Mouse (Mus musculus): ENCODE data around the gene Thumpd1. TPM values are rescaled to one million over a fixed set of nuclear protein-coding genes. Genes with fewer than 3 reads are reported as not detected.
A peak's percentile ranks its signal among the peaks of the same experiment; 100 is the strongest.
"Not testable (repeated sequence)": the region's sequence is repeated elsewhere in the genome, so short reads cannot be mapped to it uniquely, and the experiment has no call there.

The Thumpd1 gene
- polyA plus RNA-seq (2015; fragmentation: Nextera tagmentation; extraction: Ambion mirVana), result 75.2 and 83.8 TPM in 2 replicates

DNA sequence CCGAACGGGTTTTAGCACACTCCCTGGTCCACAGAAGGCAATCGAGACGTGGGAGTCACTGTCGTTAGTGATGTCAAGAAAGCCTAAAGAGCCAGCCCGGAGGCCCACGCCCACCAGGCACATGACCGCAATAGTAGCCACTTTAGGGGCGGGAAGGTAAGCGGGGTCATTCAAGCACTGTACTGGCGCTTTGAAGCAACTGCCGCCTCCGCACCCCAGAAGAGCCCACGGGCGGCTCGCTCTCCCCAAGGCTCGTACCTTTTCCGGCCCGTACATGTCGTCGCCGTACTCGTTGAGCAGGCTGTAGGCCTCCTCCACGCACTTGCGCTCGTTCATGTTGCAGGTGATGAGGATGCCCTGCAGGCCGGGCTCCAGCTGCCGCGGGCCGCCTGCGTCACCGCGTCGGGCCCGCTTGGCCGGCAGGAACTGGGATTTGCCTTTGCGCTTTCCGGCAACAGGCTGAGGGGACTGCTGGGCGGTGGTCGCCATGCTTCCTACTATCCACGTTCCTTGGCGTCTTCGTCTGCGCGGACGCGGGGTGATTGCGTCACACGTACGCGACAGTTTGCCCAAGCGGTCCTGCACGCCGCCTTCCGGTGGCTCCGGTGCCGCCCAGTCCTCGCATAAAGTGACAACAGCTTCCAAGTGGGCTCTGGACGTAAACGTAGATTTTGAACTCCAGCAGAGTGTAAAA, at the start of gene Thumpd1:
Thumpd1 (minus strand) TSS at position 546 of the 694 bp plus-strand sequence.
- peaks cover 6% of the 10 kb centered on the region for H3K4me1 ChIP-seq
- peaks cover 35% of the 10 kb centered on the region for H3K36me3 ChIP-seq (ENCODE audit: poor library complexity, severe bottlenecking)
- H3K9ac ChIP-seq, result peak within 1 kb of the TSS; percentile 88
- H3K4me3 ChIP-seq, result peak within 1 kb of the TSS; percentile 93
- peak within 1 kb of the TSS; percentile 86 for H3K4me2 ChIP-seq
- peak; percentile 97 for ATAC-seq
- H3K27me3 ChIP-seq, result peaks cover 4% of the 10 kb centered on the region; the same call in 1 of the 2 replicates
- H3K9me3 ChIP-seq (replicated peaks), result no peaks in the 10 kb centered on the region
- H3K27ac ChIP-seq, result peak within 1 kb of the TSS; percentile 63
- WGBS, result under 1% methylated on average over 60 of the region's 60 CpGs

DNA sequence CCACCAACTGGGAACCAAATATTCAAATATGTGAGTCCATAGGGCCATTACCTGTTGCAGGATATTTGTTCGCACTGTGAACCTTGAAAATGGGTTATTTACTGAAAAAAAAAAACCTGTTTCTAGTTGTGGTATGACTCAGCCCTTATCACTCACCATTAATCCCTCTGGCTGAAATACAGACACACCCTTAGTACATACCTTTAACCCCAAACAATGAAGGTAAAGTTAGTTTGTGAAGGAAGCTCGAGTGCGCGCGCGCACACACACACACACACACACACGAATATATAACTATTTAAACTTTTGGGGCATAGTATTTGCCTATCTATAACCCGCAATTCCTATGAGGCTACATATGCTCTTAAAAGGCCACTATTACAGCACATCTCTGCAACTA, 49.3 kb upstream of the Thumpd1 start:
- no peak overlapping the region for H3K27ac ChIP-seq
- H3K27me3 ChIP-seq, result no peaks in the 10 kb centered on the region
- H3K4me3 ChIP-seq, result no peak overlapping the region
- no peaks in the 10 kb centered on the region for H3K4me1 ChIP-seq
- H3K4me2 ChIP-seq, result no peak overlapping the region
- H3K9me3 ChIP-seq (replicated peaks), result no peaks in the 10 kb centered on the region
- WGBS, result 93% methylated on average over 8 of the region's 8 CpGs
- H3K9ac ChIP-seq, result no peak overlapping the region
- H3K36me3 ChIP-seq (ENCODE audit: poor library complexity, severe bottlenecking), result no peaks in the 10 kb centered on the region
- no peak for ATAC-seq

DNA sequence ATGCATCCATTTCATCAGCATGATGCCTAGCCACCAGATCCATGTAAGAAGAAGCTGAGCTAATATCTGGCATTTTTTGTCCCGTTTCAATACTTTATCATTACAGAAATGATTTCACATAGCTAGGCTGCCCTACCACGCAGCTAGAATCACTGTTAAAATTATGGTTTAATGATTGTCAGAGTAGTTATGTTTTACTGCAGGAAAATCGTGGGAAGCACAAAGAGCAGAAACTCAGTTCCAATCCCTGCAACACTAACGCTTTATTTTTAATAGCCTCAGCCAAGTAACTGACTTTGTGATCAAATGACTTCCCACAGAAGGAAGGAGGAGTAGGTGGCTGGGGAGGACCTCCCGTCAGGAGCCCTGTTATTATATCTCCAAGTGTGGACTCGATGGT, 46.4 kb upstream of the Thumpd1 start:
- Histone ChIP-seq H3K36me3 (ENCODE audit: poor library complexity, severe bottlenecking) (no peaks in the 10 kb centered on the region), H3K9me3 (replicated peaks) (no peaks in the 10 kb centered on the region), H3K4me1 (no peaks in the 10 kb centered on the region), H3K27me3 (no peaks in the 10 kb centered on the region), H3K9ac (no peak overlapping the region), H3K27ac (no peak overlapping the region), H3K4me3 (no peak overlapping the region), H3K4me2 (no peak overlapping the region)
- WGBS, result 85% methylated on average over 6 of the region's 6 CpGs
- ATAC-seq, result no peak

DNA sequence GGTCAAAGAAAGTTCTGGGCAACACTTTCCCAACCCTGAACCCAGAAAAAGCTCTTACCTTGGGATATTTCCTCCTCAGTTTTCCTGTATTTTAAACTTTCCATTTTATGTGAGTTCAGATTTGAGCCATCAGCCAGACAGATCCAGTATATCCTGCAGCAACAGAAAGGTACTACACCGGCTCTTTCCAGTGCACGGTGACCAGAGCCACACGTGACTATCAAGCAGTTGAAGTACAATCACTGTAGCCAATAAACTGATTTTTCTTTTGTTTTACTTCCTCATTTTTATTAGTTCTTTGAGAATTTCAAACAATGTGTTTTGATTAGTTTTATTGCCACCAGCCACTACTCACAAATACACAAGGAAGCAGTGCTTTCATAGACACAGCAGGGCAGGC, 43.8 kb upstream of the Thumpd1 start:
- H3K4me1 ChIP-seq, result no peaks in the 10 kb centered on the region
- no peak overlapping the region for H3K9ac ChIP-seq
- WGBS, result 95% methylated on average over 3 of the region's 3 CpGs
- H3K27me3 ChIP-seq, result no peaks in the 10 kb centered on the region
- no peak overlapping the region for H3K4me2 ChIP-seq
- ATAC-seq, result no peak
- no peaks in the 10 kb centered on the region for H3K9me3 ChIP-seq (replicated peaks)
- H3K27ac ChIP-seq, result no peak overlapping the region
- no peaks in the 10 kb centered on the region for H3K36me3 ChIP-seq (ENCODE audit: poor library complexity, severe bottlenecking)
- no peak overlapping the region for H3K4me3 ChIP-seq

DNA sequence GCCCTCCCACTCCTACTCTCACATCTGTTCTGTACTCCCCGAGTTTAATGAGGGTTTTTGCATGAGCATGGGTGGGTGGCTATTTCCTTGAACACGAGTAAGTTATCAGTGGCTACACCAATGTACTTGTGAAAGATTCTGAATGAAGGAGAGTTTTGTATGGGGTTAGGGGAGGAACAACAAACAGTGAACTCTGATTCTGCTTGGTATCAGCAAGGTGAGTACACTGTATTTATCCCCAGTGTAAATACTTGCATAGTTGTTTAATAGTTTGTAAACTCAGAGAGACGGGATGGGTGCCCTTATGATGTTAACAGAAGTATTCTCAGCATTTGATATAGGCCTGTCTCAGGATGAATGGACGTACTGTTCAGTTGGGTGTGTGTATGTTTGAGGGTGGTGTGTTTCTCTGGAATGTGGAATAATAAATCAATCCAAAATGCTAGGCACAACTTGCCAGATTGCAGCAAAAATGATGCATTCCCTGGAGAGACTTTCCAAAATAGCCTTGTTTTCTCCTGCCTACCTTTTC, 41.6 kb upstream of the Thumpd1 start:
- H3K27ac ChIP-seq, result no peak overlapping the region
- no peak for ATAC-seq
- no peak overlapping the region for H3K4me3 ChIP-seq
- H3K9me3 ChIP-seq (replicated peaks), result no peaks in the 10 kb centered on the region
- no peaks in the 10 kb centered on the region for H3K36me3 ChIP-seq (ENCODE audit: poor library complexity, severe bottlenecking)
- H3K9ac ChIP-seq, result no peak overlapping the region
- WGBS, result 75% methylated on average over 4 of the region's 4 CpGs
- no peaks in the 10 kb centered on the region for H3K4me1 ChIP-seq
- no peak overlapping the region for H3K4me2 ChIP-seq
- H3K27me3 ChIP-seq, result no peaks in the 10 kb centered on the region

DNA sequence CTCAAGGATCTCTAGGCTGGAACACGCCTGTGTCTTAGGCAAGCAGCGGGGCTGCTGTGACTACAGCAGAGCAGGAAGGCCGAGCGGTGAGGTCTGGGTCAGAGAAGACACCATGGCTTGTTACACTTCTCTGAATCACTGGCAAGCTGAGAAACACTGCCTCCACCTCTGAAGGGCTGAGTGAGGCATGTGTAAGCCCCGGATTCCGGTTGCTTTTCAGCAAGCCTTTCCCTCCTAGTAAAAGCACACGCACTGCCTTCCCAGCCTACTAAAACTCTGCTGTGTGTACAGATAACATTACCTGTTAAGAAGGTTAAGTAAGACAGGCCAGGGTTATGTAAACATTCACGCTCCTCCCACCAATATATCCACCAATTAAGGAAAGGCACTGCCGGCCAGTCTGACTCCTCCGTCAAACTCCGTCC, 39.9 kb upstream of the Thumpd1 start, which contains the start of gene Acsm3:
Acsm3 (plus strand) TSS at position 397 of the 425 bp plus-strand sequence.
- WGBS, result 93% methylated on average over 11 of the region's 11 CpGs

DNA sequence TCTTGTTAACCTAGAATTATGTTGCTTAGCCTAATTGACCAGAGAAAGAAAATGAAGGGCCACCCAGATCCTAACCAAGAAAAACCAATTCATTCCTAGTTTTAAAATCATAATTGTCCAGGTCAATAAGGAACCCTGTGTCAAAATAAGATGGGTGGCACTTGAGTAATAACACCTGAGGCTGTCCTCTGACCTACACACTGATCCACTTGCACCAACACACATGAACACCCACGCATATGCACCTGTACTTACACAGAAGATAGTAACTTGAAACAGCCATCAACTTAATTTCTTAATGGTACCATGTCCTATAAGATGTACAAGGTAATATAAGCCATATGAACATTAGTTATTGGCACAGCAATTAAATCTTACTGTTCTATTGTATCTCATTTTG, 33.1 kb upstream of the Thumpd1 start:
- H3K27me3 ChIP-seq, result no peaks in the 10 kb centered on the region
- no peaks in the 10 kb centered on the region for H3K9me3 ChIP-seq (replicated peaks)
- H3K27ac ChIP-seq, result no peak overlapping the region
- 86% methylated on average over 1 of the region's 1 CpGs for WGBS
- H3K4me1 ChIP-seq, result no peaks in the 10 kb centered on the region
- no peak overlapping the region for H3K4me2 ChIP-seq
- no peak overlapping the region for H3K4me3 ChIP-seq
- no peaks in the 10 kb centered on the region for H3K36me3 ChIP-seq (ENCODE audit: poor library complexity, severe bottlenecking)
- no peak for ATAC-seq
- no peak overlapping the region for H3K9ac ChIP-seq

More for the DNA sequence above, 39.9 kb upstream of the Thumpd1 start, which contains the start of gene Acsm3:
- no peak for ATAC-seq
- Histone ChIP-seq H3K4me2 (no peak within 1 kb of the TSS), H3K9me3 (replicated peaks) (no peaks in the 10 kb centered on the region), H3K36me3 (ENCODE audit: poor library complexity, severe bottlenecking) (no peaks in the 10 kb centered on the region), H3K27ac (no peak within 1 kb of the TSS), H3K4me3 (no peak within 1 kb of the TSS), H3K4me1 (no peaks in the 10 kb centered on the region), H3K27me3 (no peaks in the 10 kb centered on the region), H3K9ac (no peak within 1 kb of the TSS)

DNA sequence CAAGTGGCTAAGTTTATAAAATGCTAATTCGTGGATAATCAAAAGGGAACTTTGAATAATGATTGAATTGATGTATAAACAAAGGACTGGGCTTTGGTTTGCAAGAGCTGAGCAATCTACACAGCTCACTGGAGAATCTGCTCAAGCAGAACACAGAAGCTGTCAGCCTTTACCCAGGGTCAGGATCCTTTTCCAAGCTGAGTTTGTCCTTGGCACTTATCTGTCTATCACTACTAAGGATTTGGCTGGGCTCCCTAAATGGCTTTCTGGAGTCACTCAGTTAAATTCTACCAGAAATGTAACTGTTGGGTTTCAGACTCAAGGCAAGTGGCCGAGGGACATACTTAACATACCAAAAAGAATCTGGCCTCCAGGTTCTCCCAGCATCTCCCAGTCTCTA, 29.3 kb upstream of the Thumpd1 start:
- no peak for ATAC-seq

DNA sequence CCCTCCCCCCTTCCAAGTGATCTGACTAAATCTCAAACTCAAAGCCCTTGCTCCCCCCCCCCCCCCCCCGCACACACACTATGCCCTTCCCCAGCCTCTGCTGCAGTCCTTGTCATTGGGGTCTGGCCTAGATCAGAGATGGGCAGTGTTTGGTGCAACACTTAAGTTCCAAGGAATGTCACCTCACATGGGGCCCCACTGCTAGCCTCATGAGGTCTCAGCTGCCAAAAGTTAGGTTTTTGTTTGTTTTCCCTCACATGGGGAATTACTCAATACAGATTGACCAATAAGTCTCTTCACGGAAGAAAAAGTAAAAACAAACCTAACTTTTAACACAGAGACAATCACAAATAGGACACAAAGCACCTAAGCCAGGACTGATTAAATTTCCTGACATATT, 28.2 kb upstream of the Thumpd1 start:
- ATAC-seq, result no peak
- Histone ChIP-seq H3K4me2 (no peak overlapping the region), H3K9me3 (replicated peaks) (no peaks in the 10 kb centered on the region), H3K36me3 (ENCODE audit: poor library complexity, severe bottlenecking) (no peaks in the 10 kb centered on the region), H3K9ac (no peak overlapping the region), H3K27me3 (no peaks in the 10 kb centered on the region), H3K4me1 (0 out of 2 replicates have a peak, but pooled peaks cover 4% of the 10 kb centered on the region), H3K4me3 (no peak overlapping the region), H3K27ac (no peak overlapping the region)
- WGBS, result 79% methylated on average over 1 of the region's 2 CpGs

More for the DNA sequence above, 29.3 kb upstream of the Thumpd1 start:
- H3K4me1 ChIP-seq, result no peaks in the 10 kb centered on the region
- no peaks in the 10 kb centered on the region for H3K9me3 ChIP-seq (replicated peaks)
- H3K36me3 ChIP-seq (ENCODE audit: poor library complexity, severe bottlenecking), result no peaks in the 10 kb centered on the region
- H3K4me3 ChIP-seq, result no peak overlapping the region
- no peak overlapping the region for H3K27ac ChIP-seq
- 62% methylated on average over 2 of the region's 2 CpGs for WGBS
- H3K27me3 ChIP-seq, result no peaks in the 10 kb centered on the region
- H3K9ac ChIP-seq, result no peak overlapping the region
- no peak overlapping the region for H3K4me2 ChIP-seq

DNA sequence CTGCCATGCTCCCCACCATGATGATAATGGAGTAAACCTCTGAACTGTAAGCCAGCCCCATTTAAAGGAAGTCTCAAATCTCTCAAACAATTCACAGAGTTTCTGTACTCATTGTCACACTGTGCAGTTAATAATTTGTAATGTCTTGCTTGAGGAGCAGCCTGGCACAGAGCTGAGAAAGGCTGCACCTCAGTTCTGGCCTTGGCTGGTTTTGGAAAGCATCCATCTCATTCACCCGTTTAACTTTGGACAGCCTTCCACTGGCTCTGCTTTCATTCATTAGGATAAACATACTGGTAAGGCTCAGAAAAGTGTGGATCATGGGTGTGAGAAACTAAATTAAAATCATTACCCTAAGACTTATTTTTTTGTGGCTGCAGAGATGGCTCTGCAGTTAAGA, 25.3 kb upstream of the Thumpd1 start:
- ATAC-seq, result no peak
- Histone ChIP-seq H3K4me2 (no peak overlapping the region), H3K27me3 (no peaks in the 10 kb centered on the region), H3K4me3 (no peak overlapping the region), H3K27ac (no peak overlapping the region), H3K4me1 (0 out of 2 replicates have a peak, but pooled peaks cover 4% of the 10 kb centered on the region), H3K36me3 (ENCODE audit: poor library complexity, severe bottlenecking) (no peaks in the 10 kb centered on the region), H3K9ac (no peak overlapping the region), H3K9me3 (replicated peaks) (no peaks in the 10 kb centered on the region)
- 76% methylated on average over 1 of the region's 1 CpGs for WGBS

DNA sequence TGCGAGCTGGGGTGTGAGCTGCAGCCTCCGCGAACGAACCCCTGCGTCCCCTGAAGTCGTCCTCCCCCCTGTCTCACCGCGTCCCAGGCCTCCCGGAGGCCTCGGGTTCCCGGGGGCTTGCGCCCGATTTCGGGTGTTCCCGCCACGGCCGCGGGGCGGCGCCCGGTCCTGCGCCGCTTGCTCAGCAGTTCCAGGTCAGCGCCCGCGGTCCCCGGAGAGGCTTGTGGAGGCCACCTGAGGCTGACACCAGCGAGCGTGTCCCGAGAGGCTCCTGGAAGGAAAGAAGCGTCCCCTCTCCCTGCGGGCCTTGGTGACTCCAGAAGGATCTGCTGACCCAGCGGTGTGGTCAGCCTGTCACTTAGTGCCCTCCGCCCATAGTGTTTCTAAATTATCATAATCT, 23.7 kb upstream of the Thumpd1 start:
- Histone ChIP-seq H3K27ac (no peak overlapping the region), H3K9ac (peak overlapping the region; percentile 18; the same call in 1 of the 2 replicates), H3K4me2 (peak overlapping the region; percentile 44), H3K36me3 (ENCODE audit: poor library complexity, severe bottlenecking) (no peaks in the 10 kb centered on the region), H3K9me3 (replicated peaks) (no peaks in the 10 kb centered on the region), H3K4me1 (0 out of 2 replicates have a peak, but pooled peaks cover 4% of the 10 kb centered on the region), H3K27me3 (no peaks in the 10 kb centered on the region), H3K4me3 (0 out of 2 replicates have a peak overlapping the region, but pooled peaks have one; percentile 6)
- ATAC-seq, result no peak
- 5% methylated on average over 33 of the region's 34 CpGs for WGBS

DNA sequence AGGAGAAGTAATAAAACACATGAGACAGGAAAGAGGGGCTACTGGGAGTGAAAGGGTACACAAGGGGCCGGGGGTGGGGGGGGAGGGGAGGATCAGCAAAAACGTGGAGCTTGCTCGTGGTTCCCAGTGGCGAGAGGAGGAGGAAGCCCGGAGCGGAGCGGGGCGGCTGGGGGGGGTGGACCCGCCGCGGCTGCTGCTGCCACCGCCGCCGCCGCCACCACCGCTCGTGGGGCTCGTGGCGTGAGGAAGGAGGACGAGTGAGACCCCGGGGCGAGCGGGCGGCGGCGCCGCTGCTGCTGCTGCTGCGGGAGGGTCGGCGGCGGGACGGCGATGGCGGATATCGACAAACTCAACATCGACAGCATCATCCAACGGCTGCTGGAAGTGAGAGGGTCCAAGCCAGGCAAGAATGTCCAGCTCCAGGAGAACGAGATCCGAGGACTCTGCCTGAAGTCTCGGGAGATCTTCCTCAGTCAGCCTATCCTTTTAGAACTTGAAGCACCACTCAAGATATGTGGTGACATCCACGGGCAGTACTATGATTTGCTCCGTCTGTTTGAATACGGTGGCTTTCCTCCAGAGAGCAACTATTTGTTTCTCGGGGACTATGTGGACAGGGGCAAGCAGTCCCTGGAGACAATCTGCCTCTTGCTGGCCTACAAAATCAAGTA, 19.3 kb upstream of the Thumpd1 start:
- Histone ChIP-seq H3K9ac (peak overlapping the region; percentile 58; the same call in 1 of the 2 replicates), H3K4me2 (peak overlapping the region; percentile 50), H3K4me3 (peak overlapping the region; percentile 40)
- peak; percentile 77 for ATAC-seq
- H3K9me3 ChIP-seq (replicated peaks); H3K36me3 ChIP-seq (ENCODE audit: poor library complexity, severe bottlenecking); H3K27ac ChIP-seq; H3K27me3 ChIP-seq; H3K4me1 ChIP-seq: not testable (repeated sequence)
- WGBS, result 4% methylated on average over 38 of the region's 44 CpGs
